Mouse (Mus musculus): ENCODE results near the gene Eml1.

- no peak for TF ChIP-seq CTCF (IDR thresholded peaks at IDR 0.05; ENCODE audit: borderline replicate concordance, insufficient read depth, low read length)
- TF ChIP-seq POLR2A (IDR thresholded peaks at IDR 0.05; ENCODE audit: low read depth, low read length): no peak
Observed at GRCm38 (mm10) chr12:108393082-108393481, 22.3 kb downstream of the Eml1 start.

Measured in embryonic fibroblast, embryonic 13.5 days (primary cell).